Mouse (Mus musculus) CD4-positive helper T cell, adult 2 months (primary cell): ENCODE data around the gene Ngrn.
A peak's percentile ranks its signal among the peaks of the same experiment; 100 is the strongest.

Experiments used
- DNase-seq: peaks from one replicate; pipeline ENCODE4 v3.0.0-alpha.2; 2012; ENCODE audit warnings: low read depth, missing footprints, low spot score

The Ngrn gene

GRCm38 (mm10) chr7:80260625-80261371 lies at the start of gene Ngrn:
Gene Ngrn (plus strand): TSS chr7:80261215.
- peak; percentile 88 for DNase-seq

- no peak for DNase-seq
Observed at GRCm38 (mm10) chr7:80213604-80214003, 47.4 kb upstream of the Ngrn start.

- no peak for DNase-seq
Observed at GRCm38 (mm10) chr7:80214459-80214858, 46.6 kb upstream of the Ngrn start.

- peak; percentile 80 for DNase-seq
Observed at GRCm38 (mm10) chr7:80215398-80215797, 45.6 kb upstream of the Ngrn start.

DNA sequence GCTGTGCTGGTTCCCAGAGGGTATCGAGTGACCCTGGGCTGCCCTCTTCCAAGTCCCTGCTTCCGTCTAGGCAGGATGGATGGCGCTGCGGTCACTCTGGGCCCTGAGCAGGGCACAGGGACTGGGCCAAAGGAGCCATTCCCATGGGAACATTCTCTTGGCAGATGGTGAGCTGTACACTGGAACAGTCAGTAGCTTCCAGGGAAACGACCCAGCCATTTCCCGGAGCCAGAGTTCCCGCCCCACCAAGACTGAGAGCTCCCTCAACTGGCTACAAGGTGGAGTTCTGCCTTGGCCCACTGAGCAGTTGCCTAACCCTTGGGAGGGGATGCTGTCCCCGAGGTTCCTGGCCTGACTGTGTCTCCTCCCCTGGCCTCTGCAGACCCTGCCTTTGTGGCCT lies 44.4 kb upstream of the Ngrn start:
- no peak for DNase-seq

- DNase-seq, result no peak
Observed at GRCm38 (mm10) chr7:80218666-80219065, 42.3 kb upstream of the Ngrn start.

GRCm38 (mm10) chr7:80220237-80220797 lies 40.7 kb upstream of the Ngrn start:
- DNase-seq, result no peak

GRCm38 (mm10) chr7:80221179-80221750 lies 39.8 kb upstream of the Ngrn start:
- no peak for DNase-seq

DNA sequence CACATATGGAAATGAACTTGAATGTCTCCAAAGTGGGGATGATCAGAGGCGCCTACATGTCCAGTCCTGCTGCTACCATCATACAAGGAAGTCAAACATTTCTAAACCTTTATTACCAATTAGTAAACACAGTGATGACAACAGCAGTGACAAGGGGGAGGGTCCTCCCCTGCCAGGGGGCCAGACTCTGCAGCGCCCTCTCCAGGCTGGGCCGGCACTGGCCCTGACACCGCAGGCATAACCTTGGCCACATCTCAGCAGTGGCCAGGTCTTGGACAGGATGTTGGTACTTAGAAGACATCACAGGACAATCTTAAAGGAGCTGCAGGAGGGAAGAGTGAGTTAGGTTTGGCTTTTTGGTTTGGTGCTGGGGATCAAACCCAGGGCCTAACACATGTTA lies 34.0 kb upstream of the Ngrn start:
- DNase-seq, result no peak

DNA sequence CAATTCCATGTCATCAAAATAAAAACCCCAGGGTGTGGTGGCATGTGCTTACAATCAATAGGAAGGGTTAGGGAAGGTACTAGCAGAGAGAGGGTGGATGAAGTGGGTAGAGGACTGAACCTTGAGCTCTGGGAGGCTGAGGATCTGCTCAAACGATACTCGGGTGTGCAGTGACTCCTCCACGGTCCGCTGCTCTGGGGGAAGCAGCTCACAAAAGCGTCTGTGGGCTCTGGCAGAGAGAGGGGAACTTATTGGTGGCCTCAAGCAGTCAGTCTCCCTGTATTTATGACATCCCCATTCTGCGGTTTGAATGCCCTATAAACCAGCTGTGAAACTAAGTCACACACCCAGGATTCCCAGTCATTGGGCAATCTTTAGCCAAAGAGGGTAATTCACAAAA lies 30.8 kb upstream of the Ngrn start:
- no peak for DNase-seq

DNA sequence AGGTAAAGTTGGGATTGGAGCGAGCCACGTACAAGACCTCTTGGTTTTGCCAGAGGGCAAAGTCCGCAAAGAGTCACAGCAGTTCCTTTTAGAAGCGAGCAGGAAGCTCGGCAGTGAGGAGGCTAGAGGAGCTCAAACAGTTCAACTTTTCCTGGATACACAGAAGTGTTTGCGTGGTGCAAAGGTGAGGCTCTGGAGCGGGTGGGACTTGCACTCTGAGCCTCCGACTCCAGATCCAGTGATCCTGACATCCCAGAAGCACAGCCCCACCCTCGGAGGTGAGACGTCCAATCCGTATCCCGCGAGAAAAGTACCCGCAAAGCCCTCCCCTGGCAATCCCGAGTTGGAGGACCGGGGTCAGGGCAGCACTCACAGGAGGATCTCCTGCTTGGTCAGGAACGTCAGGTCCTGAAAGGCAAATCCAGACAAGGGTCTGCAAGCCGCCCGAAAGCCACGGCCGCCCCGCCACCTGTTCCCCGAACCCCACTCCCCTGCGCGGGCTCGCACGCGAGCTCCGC lies 29.0 kb upstream of the Ngrn start:
- DNase-seq, result no peak

DNA sequence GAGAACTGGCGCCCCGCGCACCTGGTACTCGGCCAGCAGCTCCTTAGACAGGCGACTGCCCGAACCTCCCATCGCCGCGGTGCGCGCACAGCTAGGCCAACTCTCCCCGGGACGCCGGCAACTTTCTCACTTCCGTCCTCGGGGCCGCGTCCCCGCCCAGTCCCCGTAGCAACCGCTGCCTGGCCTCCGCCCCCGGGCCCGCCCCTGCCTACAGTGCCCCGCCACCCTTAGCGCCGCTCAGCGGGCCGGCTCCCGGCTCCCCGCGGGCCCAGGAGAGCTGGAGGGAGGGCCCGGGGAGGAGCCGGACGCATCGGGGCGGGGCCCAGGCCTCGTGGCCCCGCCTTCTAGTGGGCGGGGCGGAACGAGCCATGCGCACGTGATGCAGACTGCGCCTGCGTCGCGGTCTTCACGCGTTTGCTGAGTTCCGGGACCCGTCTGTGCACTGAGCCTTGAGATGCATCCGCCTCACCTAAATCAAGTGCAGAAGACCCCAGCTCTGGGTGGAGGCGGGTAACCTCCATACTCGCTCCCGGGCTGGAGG lies 28.5 kb upstream of the Ngrn start, which contains the start of the genes Cib1 and Gdpgp1:
Gene Cib1 (minus strand): TSS at position 325 of the 541 bp plus-strand sequence.
Gene Gdpgp1 (plus strand): TSS at position 377 of the 541 bp plus-strand sequence.
- peak; percentile 99 for DNase-seq

DNA sequence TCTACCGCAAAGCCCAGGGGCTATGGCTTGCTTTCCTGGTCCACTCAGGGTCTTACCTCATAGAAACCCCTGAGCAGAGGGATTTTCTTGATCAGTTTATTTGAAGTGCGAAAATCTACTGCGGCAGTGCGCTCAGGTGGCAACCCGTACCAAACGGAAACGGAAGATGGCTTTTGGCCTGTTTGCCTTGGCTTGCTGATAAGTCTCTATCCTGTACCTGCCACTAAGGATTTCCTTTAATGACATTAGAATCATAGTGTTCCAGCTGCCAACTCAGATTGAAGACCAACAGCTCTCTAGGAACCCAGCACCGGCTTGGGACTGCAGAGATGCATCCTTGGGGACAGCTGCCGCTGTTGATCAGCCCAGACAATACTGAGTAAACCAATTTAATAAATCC lies 27.2 kb upstream of the Ngrn start:
- no peak for DNase-seq

GRCm38 (mm10) chr7:80238542-80238941 lies 22.5 kb upstream of the Ngrn start:
- no peak for DNase-seq

DNA sequence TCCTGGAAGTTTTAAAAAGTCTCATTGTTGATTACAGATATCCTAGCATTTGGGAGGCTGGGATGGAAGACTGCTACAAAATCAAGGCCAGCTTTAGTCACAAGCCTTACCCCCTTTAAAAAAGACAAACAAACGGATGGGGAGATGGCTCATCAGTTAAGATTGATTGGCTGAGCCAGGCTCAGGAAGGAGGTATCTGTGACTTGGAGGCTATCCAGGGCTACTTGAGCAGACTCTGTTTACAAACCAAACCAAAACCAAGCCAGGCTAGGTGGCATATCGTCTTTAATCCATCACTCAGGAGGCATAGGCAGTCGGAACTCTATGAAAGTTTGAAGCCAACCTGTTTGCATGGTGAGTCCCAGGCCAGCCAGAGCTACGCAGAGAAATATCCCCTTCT lies 19.4 kb upstream of the Ngrn start:
- no peak for DNase-seq

GRCm38 (mm10) chr7:80244851-80245250 lies 16.2 kb upstream of the Ngrn start:
- DNase-seq, result no peak

DNA sequence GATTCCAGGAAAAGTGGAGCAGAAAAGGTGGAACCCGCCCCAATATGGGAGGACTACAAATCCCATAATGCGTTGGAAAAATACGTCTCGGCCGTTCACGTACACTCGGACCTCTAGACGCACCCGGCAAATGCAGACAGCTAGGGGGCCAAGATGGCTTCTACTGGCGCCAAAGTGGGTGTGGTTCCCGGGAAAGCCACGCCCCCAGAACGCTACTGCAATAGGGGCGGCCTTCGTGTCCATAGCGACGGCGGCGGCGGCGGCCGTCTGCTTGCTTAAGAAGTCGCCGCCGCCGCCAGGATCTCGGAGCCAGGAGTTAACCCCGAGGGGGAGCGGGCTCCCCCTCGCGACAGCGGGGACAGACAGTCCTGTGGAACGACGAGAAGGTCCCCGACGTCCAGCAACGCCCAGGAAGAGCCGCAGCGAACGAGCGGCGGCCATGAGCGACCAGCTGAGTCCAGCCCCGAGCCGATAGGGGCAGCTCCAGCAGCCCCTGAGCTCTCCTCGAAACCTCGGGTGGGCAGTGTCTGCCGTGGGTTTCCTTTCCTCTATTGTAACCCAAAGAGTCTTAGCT lies 14.8 kb upstream of the Ngrn start, which contains the start of gene Ttll13:
Gene Ttll13 (plus strand): TSS at position 229 of the 574 bp plus-strand sequence.
- DNase-seq, result peak; percentile 97

GRCm38 (mm10) chr7:80246859-80247258 lies 14.2 kb upstream of the Ngrn start:
- no peak for DNase-seq

- peak; percentile 39 for DNase-seq
Observed at GRCm38 (mm10) chr7:80252437-80252836, 8.6 kb upstream of the Ngrn start.

GRCm38 (mm10) chr7:80252886-80253285 lies 8.1 kb upstream of the Ngrn start:
- peak; percentile 59 for DNase-seq

DNA sequence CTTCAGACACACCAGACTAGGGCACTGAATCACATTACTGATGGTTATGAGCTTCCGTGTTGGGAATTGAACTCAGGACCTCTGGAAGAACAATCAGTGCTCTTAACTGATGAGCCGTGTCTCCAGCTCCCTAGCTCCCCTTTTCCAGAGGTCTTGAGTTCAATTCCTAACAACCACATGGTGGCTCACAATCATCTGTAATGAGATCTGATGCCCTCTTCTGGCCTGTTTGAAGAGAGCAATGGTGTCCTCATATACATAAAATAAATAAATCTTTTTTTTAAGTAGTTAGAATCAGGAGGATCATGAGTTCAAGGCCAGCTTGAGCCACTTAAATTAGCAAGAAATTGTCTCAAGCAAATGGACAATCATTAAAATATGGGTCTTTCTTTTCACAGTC lies 5.0 kb upstream of the Ngrn start:
- DNase-seq, result no peak

- no peak for DNase-seq
Observed at GRCm38 (mm10) chr7:80257706-80258105, 3.3 kb upstream of the Ngrn start.
